Mouse (Mus musculus): ENCODE measurements around the gene Carf. TPM values are rescaled to one million over a fixed set of nuclear protein-coding genes. Genes with fewer than 3 reads are reported as not detected.
"Not testable (repeated sequence)": the region's sequence is repeated elsewhere in the genome, so short reads cannot be mapped to it uniquely, and the experiment has no call there.

The Carf gene
- polyA plus RNA-seq, 1 experiment from 2014 or later = 6.5 TPM

- Histone ChIP-seq H3K27ac (ENCODE audit: poor library complexity, severe bottlenecking) (no peak overlapping the region), H3K9ac (no peak overlapping the region), H3K9me3 (replicated peaks) (no peaks in the 10 kb centered on the region), H3K4me1 (replicated peaks) (no peaks in the 10 kb centered on the region; the same call in 1 of the 2 replicates), H3K4me2 (no peak overlapping the region), H3K36me3 (peaks cover 21% of the 10 kb centered on the region), H3K27me3 (replicated peaks) (no peaks in the 10 kb centered on the region), H3K4me3 (no peak overlapping the region)
- no peak for ATAC-seq (ENCODE audit: insufficient number of reproducible peaks, low FRiP score)
- 76% methylated on average over 7 of the region's 7 CpGs for WGBS
Observed at GRCm38 (mm10) chr1:60117721-60118455, 19.8 kb downstream of the Carf start.

GRCm38 (mm10) chr1:60137346-60137745 is 39.3 kb downstream of the Carf start:
- no peak for ATAC-seq (ENCODE audit: insufficient number of reproducible peaks, low FRiP score)
- no peak overlapping the region for H3K4me3 ChIP-seq
- 53% methylated on average over 9 of the region's 9 CpGs for WGBS
- H3K4me2 ChIP-seq = no peak overlapping the region
- H3K9me3 ChIP-seq (replicated peaks) = no peaks in the 10 kb centered on the region
- peaks cover 26% of the 10 kb centered on the region for H3K36me3 ChIP-seq
- H3K27ac ChIP-seq (ENCODE audit: poor library complexity, severe bottlenecking) = no peak overlapping the region
- no peak overlapping the region for H3K9ac ChIP-seq
- no peaks in the 10 kb centered on the region for H3K4me1 ChIP-seq (replicated peaks)
- no peaks in the 10 kb centered on the region for H3K27me3 ChIP-seq (replicated peaks)

- no peaks in the 10 kb centered on the region for H3K9me3 ChIP-seq (replicated peaks)
- H3K9ac ChIP-seq = no peak overlapping the region
- H3K4me3 ChIP-seq = no peak overlapping the region
- H3K4me2 ChIP-seq = no peak overlapping the region
- H3K4me1 ChIP-seq (replicated peaks) = no peaks in the 10 kb centered on the region
- no peaks in the 10 kb centered on the region for H3K27me3 ChIP-seq (replicated peaks)
- WGBS = 65% methylated on average over 5 of the region's 5 CpGs
- no peak overlapping the region for H3K27ac ChIP-seq (ENCODE audit: poor library complexity, severe bottlenecking)
- H3K36me3 ChIP-seq = peaks cover 6% of the 10 kb centered on the region
- ATAC-seq (ENCODE audit: insufficient number of reproducible peaks, low FRiP score) = no peak
Observed at GRCm38 (mm10) chr1:60152700-60153099, 54.7 kb downstream of the Carf start.

GRCm38 (mm10) chr1:60156651-60157050 is 58.6 kb downstream of the Carf start:
- no peak overlapping the region for H3K9ac ChIP-seq
- H3K27me3 ChIP-seq (replicated peaks) = no peaks in the 10 kb centered on the region
- H3K27ac ChIP-seq (ENCODE audit: poor library complexity, severe bottlenecking) = no peak overlapping the region
- no peak for ATAC-seq (ENCODE audit: insufficient number of reproducible peaks, low FRiP score)
- no peaks in the 10 kb centered on the region for H3K4me1 ChIP-seq (replicated peaks)
- H3K36me3 ChIP-seq = no peaks in the 10 kb centered on the region
- no peak overlapping the region for H3K4me3 ChIP-seq
- H3K4me2 ChIP-seq = no peak overlapping the region
- no peaks in the 10 kb centered on the region for H3K9me3 ChIP-seq (replicated peaks)
- WGBS = 78% methylated on average over 7 of the region's 7 CpGs

- H3K27me3 ChIP-seq (replicated peaks) = no peaks in the 10 kb centered on the region
- no peak overlapping the region for H3K9ac ChIP-seq
- H3K4me2 ChIP-seq = no peak overlapping the region
- no peaks in the 10 kb centered on the region for H3K36me3 ChIP-seq
- H3K27ac ChIP-seq (ENCODE audit: poor library complexity, severe bottlenecking) = no peak overlapping the region
- H3K4me1 ChIP-seq (replicated peaks) = no peaks in the 10 kb centered on the region
- no peaks in the 10 kb centered on the region for H3K9me3 ChIP-seq (replicated peaks)
- WGBS = 53% methylated on average over 3 of the region's 3 CpGs
- no peak for ATAC-seq (ENCODE audit: insufficient number of reproducible peaks, low FRiP score)
- no peak overlapping the region for H3K4me3 ChIP-seq
Observed at GRCm38 (mm10) chr1:60158411-60158810, 60.4 kb downstream of the Carf start.

- Histone ChIP-seq H3K27ac (ENCODE audit: poor library complexity, severe bottlenecking) (no peak overlapping the region), H3K9me3 (replicated peaks) (no peaks in the 10 kb centered on the region), H3K27me3 (replicated peaks) (no peaks in the 10 kb centered on the region), H3K4me1 (replicated peaks) (no peaks in the 10 kb centered on the region), H3K4me2 (no peak overlapping the region), H3K9ac (no peak overlapping the region), H3K4me3 (no peak overlapping the region), H3K36me3 (no peaks in the 10 kb centered on the region)
- 86% methylated on average over 3 of the region's 3 CpGs for WGBS
- ATAC-seq (ENCODE audit: insufficient number of reproducible peaks, low FRiP score) = no peak
Observed at GRCm38 (mm10) chr1:60163676-60164075, 65.6 kb downstream of the Carf start.

GRCm38 (mm10) chr1:60169626-60170025 is 71.6 kb downstream of the Carf start:
- H3K9me3 ChIP-seq (replicated peaks) = no peaks in the 10 kb centered on the region
- ATAC-seq (ENCODE audit: insufficient number of reproducible peaks, low FRiP score) = no peak
- H3K4me1 ChIP-seq (replicated peaks) = no peaks in the 10 kb centered on the region
- no peak overlapping the region for H3K27ac ChIP-seq (ENCODE audit: poor library complexity, severe bottlenecking)
- H3K36me3 ChIP-seq = no peaks in the 10 kb centered on the region
- WGBS = 65% methylated on average over 2 of the region's 2 CpGs
- H3K4me3 ChIP-seq = no peak overlapping the region
- H3K4me2 ChIP-seq = no peak overlapping the region
- no peaks in the 10 kb centered on the region for H3K27me3 ChIP-seq (replicated peaks)
- no peak overlapping the region for H3K9ac ChIP-seq

GRCm38 (mm10) chr1:60170251-60170650 is 72.2 kb downstream of the Carf start:
- no peak overlapping the region for H3K27ac ChIP-seq (ENCODE audit: poor library complexity, severe bottlenecking)
- WGBS = 83% methylated on average over 2 of the region's 2 CpGs
- H3K9ac ChIP-seq = no peak overlapping the region
- no peak for ATAC-seq (ENCODE audit: insufficient number of reproducible peaks, low FRiP score)
- H3K36me3 ChIP-seq = no peaks in the 10 kb centered on the region
- no peaks in the 10 kb centered on the region for H3K27me3 ChIP-seq (replicated peaks)
- no peaks in the 10 kb centered on the region for H3K9me3 ChIP-seq (replicated peaks)
- no peak overlapping the region for H3K4me2 ChIP-seq
- no peak overlapping the region for H3K4me3 ChIP-seq
- no peaks in the 10 kb centered on the region for H3K4me1 ChIP-seq (replicated peaks)

- Histone ChIP-seq H3K4me2 (no peak overlapping the region), H3K9me3 (replicated peaks) (no peaks in the 10 kb centered on the region), H3K27ac (ENCODE audit: poor library complexity, severe bottlenecking) (no peak overlapping the region), H3K36me3 (no peaks in the 10 kb centered on the region), H3K9ac (no peak overlapping the region), H3K27me3 (replicated peaks) (no peaks in the 10 kb centered on the region), H3K4me3 (no peak overlapping the region), H3K4me1 (replicated peaks) (no peaks in the 10 kb centered on the region)
- 84% methylated on average over 3 of the region's 3 CpGs for WGBS
- ATAC-seq (ENCODE audit: insufficient number of reproducible peaks, low FRiP score) = no peak
Observed at GRCm38 (mm10) chr1:60173119-60173518, 75.1 kb downstream of the Carf start.

GRCm38 (mm10) chr1:60177814-60178213 is 79.8 kb downstream of the Carf start:
- not testable (repeated sequence) for H3K27me3 ChIP-seq (replicated peaks); H3K9ac ChIP-seq; H3K4me3 ChIP-seq; H3K9me3 ChIP-seq (replicated peaks); H3K4me2 ChIP-seq; H3K4me1 ChIP-seq (replicated peaks); ATAC-seq (ENCODE audit: insufficient number of reproducible peaks, low FRiP score); H3K27ac ChIP-seq (ENCODE audit: poor library complexity, severe bottlenecking); H3K36me3 ChIP-seq
- 80% methylated on average over 1 of the region's 1 CpGs for WGBS

- Histone ChIP-seq H3K36me3 (no peaks in the 10 kb centered on the region), H3K4me3 (peak overlapping the region; percentile 81), H3K9me3 (replicated peaks) (no peaks in the 10 kb centered on the region), H3K27ac (ENCODE audit: poor library complexity, severe bottlenecking) (no peak overlapping the region), H3K9ac (peak overlapping the region; percentile 47), H3K4me2 (peak overlapping the region; percentile 64), H3K4me1 (replicated peaks) (peaks cover 9% of the 10 kb centered on the region), H3K27me3 (replicated peaks) (no peaks in the 10 kb centered on the region)
- no peak for ATAC-seq (ENCODE audit: insufficient number of reproducible peaks, low FRiP score)
- WGBS = 23% methylated on average over 4 of the region's 4 CpGs
Observed at GRCm38 (mm10) chr1:60179376-60179775, 81.3 kb downstream of the Carf start.

Measured in heart, embryonic 12.5 days (tissue).